Mouse (Mus musculus): ENCODE measurements around the gene Tnnt2. TPM values are rescaled to one million over a fixed set of nuclear protein-coding genes. Genes with fewer than 3 reads are reported as not detected.

Gene Tnnt2
- polyA plus RNA-seq, 1 experiment: 0.75 TPM

DNA sequence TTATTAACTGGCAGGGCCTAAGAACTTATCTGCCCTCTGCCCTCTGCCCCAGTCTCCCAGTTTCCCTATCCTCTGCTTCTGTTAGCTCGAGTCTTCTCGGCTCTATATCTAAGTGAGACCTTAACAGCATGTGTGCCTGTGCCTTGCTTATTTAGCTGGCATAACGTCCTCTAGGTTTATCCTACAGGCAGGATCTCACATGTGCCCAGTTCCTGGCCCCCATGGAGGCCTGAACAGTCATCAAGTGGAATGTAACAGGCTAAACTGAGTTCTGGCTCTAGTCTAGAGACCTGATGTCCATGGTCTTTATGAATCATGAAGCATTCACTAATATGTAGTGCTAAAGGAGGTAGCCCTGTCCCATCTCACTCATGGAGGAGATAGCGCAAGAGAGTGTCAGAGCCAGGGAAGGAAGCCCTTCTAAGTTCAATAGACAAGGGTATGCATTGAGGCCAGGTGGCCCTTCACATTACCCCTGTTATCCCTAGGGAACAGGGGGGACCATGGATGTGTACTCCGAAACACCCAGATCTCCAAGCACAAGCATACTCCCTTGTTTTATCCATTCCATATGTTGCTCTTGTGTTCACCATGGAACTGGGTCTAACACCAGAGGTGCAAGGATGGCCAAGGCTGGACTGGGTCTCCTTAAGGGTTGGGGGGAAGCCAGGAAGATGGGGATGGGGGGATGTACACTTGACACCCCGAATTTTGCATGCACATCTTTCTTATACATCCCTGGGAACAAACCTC lies 18.6 kb downstream of the Tnnt2 start:
- no peak for TF ChIP-seq CTCF (IDR thresholded peaks at IDR 0.05; ENCODE audit: extremely low read depth, insufficient read depth, insufficient read length, insufficient replicate concordance)
- no peak for TF ChIP-seq POLR2A (IDR thresholded peaks at IDR 0.05; ENCODE audit: low read depth, low read length)
- Histone ChIP-seq H3K27ac (ENCODE audit: insufficient read depth, low read length) (no peak overlapping the region), H3K4me3 (ENCODE audit: extremely low read depth, insufficient read depth, insufficient read length) (no peak overlapping the region), H3K27me3 (ENCODE audit: control insufficient read depth, insufficient read depth, low read length) (no peaks in the 10 kb centered on the region), H3K4me1 (ENCODE audit: control insufficient read depth, insufficient read depth, insufficient read length) (no peaks in the 10 kb centered on the region), H3K36me3 (ENCODE audit: control insufficient read depth, insufficient read depth, low read length) (no peaks in the 10 kb centered on the region)
- DNase-seq (ENCODE audit: low read depth in 1 of 2, low spot score in 2 of 2): no peak
- 87% methylated on average over 6 of the region's 6 CpGs for WGBS

DNA sequence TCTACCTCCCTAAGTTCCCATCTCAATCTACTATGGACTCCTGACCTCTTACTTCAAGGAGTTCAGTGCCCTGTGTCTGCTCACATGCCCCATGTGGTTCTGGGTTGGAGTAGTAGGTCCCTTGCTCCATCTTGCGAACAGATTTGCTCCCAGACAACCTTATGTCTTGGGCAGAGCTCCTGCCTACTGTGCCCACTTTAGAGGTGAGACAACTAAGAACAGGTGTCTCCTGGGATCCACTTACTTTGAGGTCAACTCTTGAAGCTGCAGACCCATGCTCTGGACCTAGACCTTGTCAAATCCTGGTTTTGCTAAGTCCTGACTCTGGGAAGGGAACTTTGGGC lies 19.2 kb downstream of the Tnnt2 start:
- Histone ChIP-seq H3K27me3 (ENCODE audit: control insufficient read depth, insufficient read depth, low read length) (no peaks in the 10 kb centered on the region), H3K36me3 (ENCODE audit: control insufficient read depth, insufficient read depth, low read length) (no peaks in the 10 kb centered on the region), H3K27ac (ENCODE audit: insufficient read depth, low read length) (no peak overlapping the region), H3K4me3 (ENCODE audit: extremely low read depth, insufficient read depth, insufficient read length) (no peak overlapping the region), H3K4me1 (ENCODE audit: control insufficient read depth, insufficient read depth, insufficient read length) (no peaks in the 10 kb centered on the region)
- WGBS: 93% methylated on average over 1 of the region's 1 CpGs
- no peak for DNase-seq (ENCODE audit: low read depth in 1 of 2, low spot score in 2 of 2)
- TF ChIP-seq POLR2A (IDR thresholded peaks at IDR 0.05; ENCODE audit: low read depth, low read length) (no peak), CTCF (IDR thresholded peaks at IDR 0.05; ENCODE audit: extremely low read depth, insufficient read depth, insufficient read length, insufficient replicate concordance) (no peak)

DNA sequence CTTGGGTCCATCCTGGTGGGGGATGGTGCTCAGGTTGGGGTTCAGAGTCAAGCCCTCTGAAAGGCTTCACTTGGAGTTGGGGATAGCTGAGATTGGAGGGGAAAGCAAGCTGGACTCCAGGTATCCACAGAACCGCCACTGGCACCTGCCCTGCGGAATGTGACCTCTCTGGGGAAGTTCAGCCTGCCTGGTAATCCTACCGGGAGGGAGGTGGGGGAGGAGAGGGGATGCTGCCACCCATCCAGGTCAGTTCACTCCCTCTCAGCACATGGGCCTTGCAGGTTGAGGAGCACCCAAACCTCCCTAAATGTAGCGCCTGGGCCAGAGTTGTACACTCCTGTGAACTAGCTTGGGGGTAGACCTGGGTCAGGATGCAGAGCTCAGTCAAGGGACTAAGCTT lies 19.9 kb downstream of the Tnnt2 start:
- WGBS: 76% methylated on average over 4 of the region's 4 CpGs
- no peak for DNase-seq (ENCODE audit: low read depth in 1 of 2, low spot score in 2 of 2)
- TF ChIP-seq CTCF (IDR thresholded peaks at IDR 0.05; ENCODE audit: extremely low read depth, insufficient read depth, insufficient read length, insufficient replicate concordance) (no peak), POLR2A (IDR thresholded peaks at IDR 0.05; ENCODE audit: low read depth, low read length) (no peak)
- Histone ChIP-seq H3K27ac (ENCODE audit: insufficient read depth, low read length) (no peak overlapping the region), H3K36me3 (ENCODE audit: control insufficient read depth, insufficient read depth, low read length) (no peaks in the 10 kb centered on the region), H3K27me3 (ENCODE audit: control insufficient read depth, insufficient read depth, low read length) (no peaks in the 10 kb centered on the region), H3K4me1 (ENCODE audit: control insufficient read depth, insufficient read depth, insufficient read length) (no peaks in the 10 kb centered on the region), H3K4me3 (ENCODE audit: extremely low read depth, insufficient read depth, insufficient read length) (no peak overlapping the region)

DNA sequence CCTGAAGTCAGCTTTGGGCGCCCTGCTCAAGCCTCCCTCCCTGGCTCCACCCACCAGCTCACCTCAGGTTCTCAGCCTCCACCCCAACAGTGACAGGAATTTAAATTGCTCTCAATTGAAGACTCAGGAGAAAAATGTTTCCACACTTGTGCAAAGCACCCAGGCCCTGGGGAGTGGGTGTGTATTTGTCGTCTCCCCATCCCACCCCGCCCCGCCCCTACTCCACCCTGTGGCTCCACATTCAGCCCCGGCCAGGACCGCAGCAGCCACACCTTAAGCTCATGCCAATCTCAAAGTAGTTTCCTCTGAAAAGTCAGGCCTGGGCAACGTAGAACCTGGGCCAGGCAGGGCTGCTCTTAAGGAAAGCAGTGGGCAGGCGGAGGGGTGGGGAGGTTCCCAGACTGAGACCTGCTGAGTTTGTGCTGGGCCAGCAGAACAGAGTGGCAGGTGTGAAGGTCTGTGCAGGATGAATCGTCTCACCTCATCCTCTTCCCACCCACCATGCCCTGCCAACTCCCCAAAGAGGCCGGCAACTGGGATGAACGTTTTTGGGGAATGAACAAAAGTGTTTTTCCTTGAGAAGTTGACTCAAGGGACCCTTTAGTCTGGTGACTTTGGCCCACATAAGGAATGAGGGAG lies 21.1 kb downstream of the Tnnt2 start:
- no peaks in the 10 kb centered on the region for H3K4me1 ChIP-seq (ENCODE audit: control insufficient read depth, insufficient read depth, insufficient read length)
- no peak overlapping the region for H3K4me3 ChIP-seq (ENCODE audit: extremely low read depth, insufficient read depth, insufficient read length)
- TF ChIP-seq CTCF (IDR thresholded peaks at IDR 0.05; ENCODE audit: extremely low read depth, insufficient read depth, insufficient read length, insufficient replicate concordance): no peak
- no peak for TF ChIP-seq POLR2A (IDR thresholded peaks at IDR 0.05; ENCODE audit: low read depth, low read length)
- no peaks in the 10 kb centered on the region for H3K27me3 ChIP-seq (ENCODE audit: control insufficient read depth, insufficient read depth, low read length)
- no peak for DNase-seq (ENCODE audit: low read depth in 1 of 2, low spot score in 2 of 2)
- no peaks in the 10 kb centered on the region for H3K36me3 ChIP-seq (ENCODE audit: control insufficient read depth, insufficient read depth, low read length)
- no peak overlapping the region for H3K27ac ChIP-seq (ENCODE audit: insufficient read depth, low read length)
- WGBS: 78% methylated on average over 11 of the region's 11 CpGs

DNA sequence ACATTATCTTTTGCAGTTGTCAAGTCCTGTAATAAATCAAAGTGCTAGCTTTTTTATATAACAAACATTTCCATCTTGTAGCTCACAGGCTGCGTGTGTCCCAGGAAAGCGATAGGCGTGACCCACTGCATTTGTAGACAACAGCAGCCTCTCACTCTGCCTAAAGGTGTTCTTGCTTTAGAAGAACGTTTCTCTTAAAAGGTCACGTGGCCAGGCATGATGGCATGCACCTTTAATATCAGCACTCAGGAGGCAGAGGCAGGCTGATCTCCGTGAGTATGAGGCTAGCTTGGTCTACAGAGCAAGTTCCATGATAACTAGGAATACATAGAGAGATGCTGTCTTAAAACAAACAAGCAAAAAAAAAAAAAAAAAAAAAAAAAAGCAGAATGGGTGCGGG lies 22.4 kb downstream of the Tnnt2 start:
- Histone ChIP-seq H3K27me3 (ENCODE audit: control insufficient read depth, insufficient read depth, low read length) (no peaks in the 10 kb centered on the region), H3K4me1 (ENCODE audit: control insufficient read depth, insufficient read depth, insufficient read length) (no peaks in the 10 kb centered on the region), H3K27ac (ENCODE audit: insufficient read depth, low read length) (no peak overlapping the region), H3K36me3 (ENCODE audit: control insufficient read depth, insufficient read depth, low read length) (no peaks in the 10 kb centered on the region), H3K4me3 (ENCODE audit: extremely low read depth, insufficient read depth, insufficient read length) (no peak overlapping the region)
- no peak for TF ChIP-seq POLR2A (IDR thresholded peaks at IDR 0.05; ENCODE audit: low read depth, low read length)
- no peak for TF ChIP-seq CTCF (IDR thresholded peaks at IDR 0.05; ENCODE audit: extremely low read depth, insufficient read depth, insufficient read length, insufficient replicate concordance)
- 92% methylated on average over 7 of the region's 7 CpGs for WGBS
- no peak for DNase-seq (ENCODE audit: low read depth in 1 of 2, low spot score in 2 of 2)

DNA sequence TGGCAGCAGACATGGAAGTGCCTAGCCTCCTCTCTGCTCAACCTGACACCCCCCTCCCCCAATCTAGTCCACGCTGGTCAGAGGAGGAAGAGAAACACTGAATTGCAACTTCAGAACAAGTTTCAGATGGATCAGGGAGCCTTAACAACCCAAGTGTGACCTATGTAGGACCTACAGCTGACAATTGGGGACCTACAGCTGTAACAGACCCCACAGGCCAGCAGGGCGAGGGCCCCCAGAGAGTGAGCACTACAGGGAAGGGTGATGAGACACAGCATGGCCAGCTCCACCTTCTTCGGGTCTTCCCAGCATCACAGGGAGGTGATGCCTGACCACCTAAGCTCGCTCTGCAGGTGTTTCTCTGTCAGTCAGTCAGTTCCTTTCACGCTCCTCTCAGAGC lies 24.9 kb downstream of the Tnnt2 start:
- Histone ChIP-seq H3K27me3 (ENCODE audit: control insufficient read depth, insufficient read depth, low read length) (no peaks in the 10 kb centered on the region), H3K4me3 (ENCODE audit: extremely low read depth, insufficient read depth, insufficient read length) (no peak overlapping the region), H3K4me1 (ENCODE audit: control insufficient read depth, insufficient read depth, insufficient read length) (no peaks in the 10 kb centered on the region), H3K27ac (ENCODE audit: insufficient read depth, low read length) (no peak overlapping the region), H3K36me3 (ENCODE audit: control insufficient read depth, insufficient read depth, low read length) (no peaks in the 10 kb centered on the region)
- TF ChIP-seq CTCF (IDR thresholded peaks at IDR 0.05; ENCODE audit: extremely low read depth, insufficient read depth, insufficient read length, insufficient replicate concordance) (no peak), POLR2A (IDR thresholded peaks at IDR 0.05; ENCODE audit: low read depth, low read length) (no peak)
- DNase-seq (ENCODE audit: low read depth in 1 of 2, low spot score in 2 of 2): no peak
- 65% methylated on average over 5 of the region's 5 CpGs for WGBS

DNA sequence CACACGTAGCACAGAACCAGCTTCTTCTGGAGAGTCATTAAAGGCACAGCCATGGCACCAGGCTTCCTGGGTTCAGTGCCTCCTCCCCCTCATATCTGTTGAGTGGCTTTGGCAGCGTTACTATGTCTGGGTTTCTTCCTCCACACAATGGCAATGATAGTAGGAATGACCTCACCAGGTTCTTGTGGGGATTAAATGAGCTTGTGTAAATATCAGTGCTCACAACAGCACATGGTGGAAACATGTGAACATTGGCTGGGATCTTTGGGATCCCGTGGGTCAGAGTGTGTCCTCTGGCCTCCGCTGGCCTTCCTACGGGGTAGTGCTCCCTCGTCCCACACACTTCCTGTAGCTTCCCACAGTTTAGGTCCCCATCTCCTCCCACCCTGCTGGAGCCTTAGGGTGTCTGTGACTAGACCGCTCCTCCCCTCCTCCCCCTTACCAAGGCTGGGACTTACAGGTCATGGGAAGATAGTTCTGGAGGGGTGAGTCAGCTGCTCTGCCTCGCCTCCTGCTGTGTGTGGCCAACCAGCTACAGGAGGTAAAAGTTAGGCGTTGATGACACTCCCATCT lies 25.9 kb downstream of the Tnnt2 start:
- Histone ChIP-seq H3K36me3 (ENCODE audit: control insufficient read depth, insufficient read depth, low read length) (no peaks in the 10 kb centered on the region), H3K4me1 (ENCODE audit: control insufficient read depth, insufficient read depth, insufficient read length) (no peaks in the 10 kb centered on the region), H3K27ac (ENCODE audit: insufficient read depth, low read length) (no peak overlapping the region), H3K27me3 (ENCODE audit: control insufficient read depth, insufficient read depth, low read length) (no peaks in the 10 kb centered on the region), H3K4me3 (ENCODE audit: extremely low read depth, insufficient read depth, insufficient read length) (no peak overlapping the region)
- DNase-seq (ENCODE audit: low read depth in 1 of 2, low spot score in 2 of 2): no peak
- 69% methylated on average over 9 of the region's 9 CpGs for WGBS
- TF ChIP-seq POLR2A (IDR thresholded peaks at IDR 0.05; ENCODE audit: low read depth, low read length) (no peak), CTCF (IDR thresholded peaks at IDR 0.05; ENCODE audit: extremely low read depth, insufficient read depth, insufficient read length, insufficient replicate concordance) (no peak)
